Mouse (Mus musculus): ENCODE data around the gene Palld. TPM values are rescaled to one million over a fixed set of nuclear protein-coding genes. Genes with fewer than 3 reads are reported as not detected.

Gene Palld
- polyA plus RNA-seq, 1 experiment from 2014 or later = 64.6 TPM

DNA sequence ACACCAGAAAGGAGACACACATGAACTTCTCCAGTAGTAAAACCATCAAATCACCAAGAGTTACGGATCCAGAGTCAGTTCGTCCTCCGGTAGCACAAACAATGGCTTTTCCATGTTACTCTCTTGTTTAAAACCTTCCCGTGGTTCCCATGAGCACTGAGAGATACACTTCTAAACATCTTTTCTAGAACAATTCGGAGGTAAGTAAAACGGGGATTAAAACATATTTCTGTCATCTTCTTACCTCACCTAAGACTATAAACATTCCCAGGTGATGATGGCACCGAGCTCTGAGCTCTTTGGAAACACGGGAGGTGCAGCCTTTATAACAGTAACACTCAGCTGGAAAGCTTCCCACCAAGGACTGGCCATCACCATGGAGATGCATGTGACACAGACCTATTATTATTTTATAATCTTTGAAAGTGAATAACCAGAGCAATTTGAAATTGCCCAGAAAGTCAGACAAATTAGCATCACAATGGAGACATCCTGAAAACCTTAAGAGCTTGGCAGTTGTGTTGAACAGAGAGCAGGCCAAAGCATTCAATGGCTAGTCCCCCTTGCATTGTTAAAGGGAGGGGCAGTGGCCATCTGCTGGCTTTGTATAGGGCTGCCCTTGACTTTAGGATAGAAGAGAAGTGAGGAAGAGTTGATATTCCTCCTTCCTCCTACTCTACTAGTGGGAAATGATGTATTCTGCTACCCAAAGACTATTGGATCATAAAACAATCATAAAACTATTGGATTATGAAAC lies 385.6 kb downstream of the Palld start:
- Histone ChIP-seq H3K4me2 (replicated peaks) (no peak overlapping the region), H3K4me1 (peaks cover 17% of the 10 kb centered on the region), H3K27ac (peak overlapping the region; percentile 77), H3K9me3 (replicated peaks) (no peaks in the 10 kb centered on the region), H3K27me3 (no peaks in the 10 kb centered on the region), H3K9ac (no peak overlapping the region), H3K4me3 (no peak overlapping the region), H3K36me3 (peaks cover 11% of the 10 kb centered on the region)
- peak; percentile 44 for ATAC-seq (ENCODE audit: low FRiP score)
- WGBS = 67% methylated on average over 8 of the region's 8 CpGs

DNA sequence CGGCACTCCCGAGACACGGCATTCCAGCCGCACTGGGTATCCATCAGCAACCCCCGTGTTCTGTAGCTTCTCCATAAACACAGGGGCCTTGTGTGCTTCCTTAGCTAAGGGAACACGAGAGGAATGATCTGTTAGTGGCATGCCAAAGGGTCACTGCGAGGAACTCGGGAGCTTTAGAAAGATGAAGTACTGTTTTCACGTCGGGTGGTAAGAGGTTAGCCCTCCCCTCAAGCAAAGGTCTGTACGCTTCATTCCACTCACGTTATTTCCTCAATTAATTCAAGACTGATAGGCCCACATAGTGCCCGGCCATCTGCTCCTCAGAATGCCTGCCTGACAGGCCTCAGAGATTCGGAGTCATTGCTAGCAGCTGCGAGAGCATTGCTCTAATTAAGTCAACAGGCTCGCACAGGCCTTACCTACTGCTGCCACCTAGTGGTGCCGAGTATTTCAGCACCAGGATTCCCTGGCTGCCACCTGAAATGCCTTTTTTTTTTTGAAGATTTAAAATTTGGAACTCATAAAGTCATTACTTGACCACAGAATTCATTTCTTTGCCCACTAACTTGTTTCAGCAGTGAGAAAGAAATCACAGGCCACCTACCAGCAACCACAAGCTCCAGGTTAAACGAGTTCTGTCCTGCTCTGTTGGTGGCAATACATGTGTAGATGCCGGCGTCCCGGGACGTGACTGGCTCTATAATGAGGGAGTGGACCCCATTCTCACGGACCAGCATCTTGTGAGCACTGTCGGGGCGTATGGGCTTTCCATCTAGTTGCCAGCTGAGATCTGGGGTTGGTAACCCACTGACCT lies 386.4 kb downstream of the Palld start:
- WGBS = 28% methylated on average over 25 of the region's 25 CpGs
- H3K4me2 ChIP-seq (replicated peaks) = peak overlapping the region; percentile 39

DNA sequence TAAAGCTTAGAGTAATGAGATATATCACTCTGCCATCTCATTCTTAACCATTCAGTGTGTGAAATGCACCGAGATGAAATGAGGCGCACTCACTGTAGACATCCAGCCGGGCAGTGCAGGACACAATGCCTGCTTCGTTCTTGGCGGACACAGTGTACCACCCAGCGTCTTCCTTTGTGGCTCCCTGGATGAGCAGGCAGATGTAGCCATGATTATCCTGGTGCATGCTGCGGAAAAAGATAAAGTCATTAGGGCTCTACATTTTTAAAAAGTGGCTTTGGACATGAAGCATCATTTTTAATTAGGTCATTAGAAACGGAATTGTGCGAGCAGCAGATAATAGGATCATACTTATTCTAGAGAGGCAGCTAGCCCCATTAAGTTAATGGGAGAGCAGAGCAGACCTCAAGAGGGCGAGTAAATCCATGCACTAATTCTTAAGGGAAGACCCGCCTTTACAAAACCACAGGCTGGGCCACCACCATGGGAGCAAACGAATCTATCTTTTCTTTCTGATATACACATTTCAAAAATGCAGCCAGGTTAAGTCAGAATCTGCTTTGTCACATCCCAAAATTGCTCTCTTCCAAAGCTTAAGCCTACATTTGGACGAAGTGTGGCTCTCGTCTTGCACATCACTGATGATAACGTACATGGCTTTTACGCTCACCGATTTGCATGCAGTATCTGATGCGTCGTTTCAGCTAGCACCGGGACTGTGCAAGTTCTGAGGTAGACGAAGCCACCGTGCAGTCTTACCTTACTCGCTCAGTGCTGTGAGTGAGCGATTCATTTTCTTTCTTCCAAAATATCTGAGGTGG lies 387.2 kb downstream of the Palld start:
- Histone ChIP-seq H3K4me1 (peaks cover 17% of the 10 kb centered on the region), H3K36me3 (peaks cover 21% of the 10 kb centered on the region), H3K9me3 (replicated peaks) (no peaks in the 10 kb centered on the region), H3K27me3 (no peaks in the 10 kb centered on the region), H3K4me3 (peak overlapping the region; percentile 11; the same call in 1 of the 2 replicates), H3K27ac (peak overlapping the region; percentile 94), H3K4me2 (replicated peaks) (peak overlapping the region; percentile 39), H3K9ac (peak overlapping the region; percentile 43)
- peak; percentile 71 for ATAC-seq (ENCODE audit: low FRiP score)
- WGBS = 54% methylated on average over 24 of the region's 24 CpGs

More for the DNA sequence above, 386.4 kb downstream of the Palld start:
- H3K9ac ChIP-seq = no peak overlapping the region
- H3K27me3 ChIP-seq = no peaks in the 10 kb centered on the region
- peak overlapping the region; percentile 3; the same call in 1 of the 2 replicates for H3K4me3 ChIP-seq
- H3K4me1 ChIP-seq = peaks cover 17% of the 10 kb centered on the region
- peak overlapping the region; percentile 94 for H3K27ac ChIP-seq
- H3K9me3 ChIP-seq (replicated peaks) = no peaks in the 10 kb centered on the region
- peak; percentile 90 for ATAC-seq (ENCODE audit: low FRiP score)
- peaks cover 13% of the 10 kb centered on the region for H3K36me3 ChIP-seq

DNA sequence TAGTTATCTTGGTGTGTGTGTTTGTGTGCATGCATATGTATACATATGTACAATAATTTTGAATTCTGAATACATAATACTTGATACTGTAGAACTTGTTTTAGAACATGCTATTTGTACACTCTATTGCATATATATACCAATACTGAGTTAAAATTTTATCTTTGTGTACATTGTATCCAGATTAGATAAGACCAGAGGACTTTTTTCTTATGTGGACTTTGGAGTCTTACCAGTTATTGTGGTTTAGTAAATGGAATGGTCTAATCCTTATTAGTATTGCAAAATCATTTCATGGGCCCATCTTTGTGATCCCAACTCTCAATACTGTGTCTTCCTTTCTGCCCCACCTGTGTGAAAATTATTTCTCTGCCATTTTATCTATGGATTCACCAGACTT lies 400.2 kb downstream of the Palld start:
- H3K4me2 ChIP-seq (replicated peaks) = no peak overlapping the region
- no peaks in the 10 kb centered on the region for H3K36me3 ChIP-seq
- ATAC-seq (ENCODE audit: low FRiP score) = no peak
- H3K9me3 ChIP-seq (replicated peaks) = no peaks in the 10 kb centered on the region
- H3K27me3 ChIP-seq = no peaks in the 10 kb centered on the region
- H3K4me1 ChIP-seq = no peaks in the 10 kb centered on the region
- no peak overlapping the region for H3K27ac ChIP-seq
- no peak overlapping the region for H3K9ac ChIP-seq
- H3K4me3 ChIP-seq = no peak overlapping the region

DNA sequence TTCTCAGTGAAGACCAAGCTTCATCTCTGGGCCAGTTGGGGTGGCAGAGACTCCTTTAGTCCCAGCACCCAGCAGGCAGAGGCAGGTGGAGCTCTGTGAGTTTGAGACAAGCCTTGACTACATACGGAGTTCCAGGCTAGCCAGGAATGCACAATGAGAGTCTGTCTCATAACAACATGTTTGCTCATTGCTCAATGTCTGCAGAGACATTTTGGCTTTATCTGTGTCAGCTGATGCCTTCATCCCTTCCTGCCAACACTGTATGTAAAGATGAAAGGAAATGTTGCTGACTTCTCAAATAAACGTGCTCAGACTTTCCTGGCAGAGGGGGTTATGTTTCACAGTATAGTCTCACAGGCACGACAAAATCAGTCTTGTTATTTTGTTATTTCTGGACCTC lies 401.6 kb downstream of the Palld start:
- WGBS = 71% methylated on average over 3 of the region's 3 CpGs
- no peak overlapping the region for H3K27ac ChIP-seq
- ATAC-seq (ENCODE audit: low FRiP score) = no peak

DNA sequence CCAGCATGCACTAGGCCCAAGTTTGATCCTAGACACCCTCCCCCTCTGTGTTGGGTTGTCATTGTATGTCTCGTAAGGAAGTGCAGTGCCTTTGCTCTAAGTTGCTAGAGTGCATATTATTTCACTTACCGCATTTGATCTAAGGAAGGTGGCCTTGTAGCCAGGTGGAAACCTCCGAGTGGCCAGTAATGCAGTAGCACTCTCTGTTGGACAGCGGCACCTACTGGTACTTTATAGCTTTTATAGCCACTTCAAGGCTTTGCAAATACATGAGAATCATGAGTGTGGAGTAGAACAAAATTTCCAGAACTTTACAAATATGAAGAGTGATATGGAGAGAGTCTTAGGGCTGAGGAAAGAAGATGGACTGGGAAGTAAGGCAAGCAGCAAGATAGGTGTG lies 403.5 kb downstream of the Palld start:
- Histone ChIP-seq H3K9ac (no peak overlapping the region), H3K36me3 (peaks cover 13% of the 10 kb centered on the region; the same call in 1 of the 2 replicates), H3K27ac (no peak overlapping the region), H3K27me3 (no peaks in the 10 kb centered on the region), H3K4me1 (no peaks in the 10 kb centered on the region), H3K4me2 (replicated peaks) (no peak overlapping the region), H3K4me3 (no peak overlapping the region), H3K9me3 (replicated peaks) (no peaks in the 10 kb centered on the region)
- no peak for ATAC-seq (ENCODE audit: low FRiP score)
- WGBS = 65% methylated on average over 4 of the region's 4 CpGs

More for the DNA sequence above, 401.6 kb downstream of the Palld start:
- Histone ChIP-seq H3K27me3 (no peaks in the 10 kb centered on the region), H3K4me2 (replicated peaks) (no peak overlapping the region), H3K36me3 (0 out of 2 replicates have a peak, but pooled peaks cover 5% of the 10 kb centered on the region), H3K4me3 (no peak overlapping the region), H3K9ac (no peak overlapping the region), H3K4me1 (no peaks in the 10 kb centered on the region), H3K9me3 (replicated peaks) (no peaks in the 10 kb centered on the region)

DNA sequence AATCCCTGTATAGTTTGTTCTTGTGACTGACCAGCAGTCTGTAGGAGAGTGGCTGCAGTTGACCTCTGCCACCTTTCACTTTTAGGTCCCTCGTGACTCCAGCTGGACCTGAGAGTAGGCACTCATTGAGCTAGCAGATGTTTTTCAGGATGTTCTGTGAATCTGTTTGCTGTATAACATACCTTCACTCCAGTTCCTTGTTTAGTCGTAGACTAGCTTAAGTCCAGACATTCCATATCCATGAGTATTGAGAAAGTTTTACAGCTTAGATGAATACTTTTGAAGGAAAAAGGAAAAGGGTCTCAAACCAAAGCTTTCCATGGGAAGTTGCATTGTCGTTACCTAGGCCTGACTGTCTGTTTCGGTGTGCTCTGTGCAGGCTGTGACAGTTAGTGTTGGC lies 405.4 kb downstream of the Palld start:
- H3K36me3 ChIP-seq = peaks cover 13% of the 10 kb centered on the region; the same call in 1 of the 2 replicates
- no peaks in the 10 kb centered on the region for H3K9me3 ChIP-seq (replicated peaks)
- 87% methylated on average over 4 of the region's 4 CpGs for WGBS
- H3K9ac ChIP-seq = no peak overlapping the region
- no peaks in the 10 kb centered on the region for H3K27me3 ChIP-seq
- no peak overlapping the region for H3K4me3 ChIP-seq
- H3K27ac ChIP-seq = no peak overlapping the region
- no peak overlapping the region for H3K4me2 ChIP-seq (replicated peaks)
- H3K4me1 ChIP-seq = no peaks in the 10 kb centered on the region
- ATAC-seq (ENCODE audit: low FRiP score) = no peak

DNA sequence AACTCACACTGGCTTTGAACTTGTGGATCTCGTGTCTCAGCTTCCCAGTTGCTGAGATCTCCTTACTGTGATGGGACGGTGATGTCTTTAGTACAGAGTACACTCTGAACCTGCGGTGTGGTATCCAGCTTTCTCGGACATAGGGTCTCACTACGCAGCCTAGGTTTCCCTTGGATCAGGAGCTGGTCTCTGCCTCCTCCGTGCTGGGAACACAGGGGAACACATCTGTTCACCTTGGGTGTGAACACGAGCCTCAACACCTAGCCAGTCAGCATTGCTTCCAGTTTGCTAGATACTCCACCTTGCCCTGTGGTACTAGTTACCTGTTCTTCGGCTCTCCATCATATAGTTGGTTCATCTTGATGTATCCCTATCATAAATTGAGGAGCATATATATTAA lies 413.9 kb downstream of the Palld start:
- WGBS = 88% methylated on average over 8 of the region's 8 CpGs
- peak overlapping the region; percentile 69 for H3K4me3 ChIP-seq
- H3K36me3 ChIP-seq = 0 out of 2 replicates have a peak, but pooled peaks cover 5% of the 10 kb centered on the region
- ATAC-seq (ENCODE audit: low FRiP score) = no peak
- peaks cover 10% of the 10 kb centered on the region for H3K4me1 ChIP-seq
- 0 out of 2 replicates have a peak overlapping the region, but pooled peaks have one; percentile 75 for H3K9ac ChIP-seq
- no peak overlapping the region for H3K27ac ChIP-seq
- peak overlapping the region; percentile 81 for H3K4me2 ChIP-seq (replicated peaks)
- H3K27me3 ChIP-seq = no peaks in the 10 kb centered on the region
- H3K9me3 ChIP-seq (replicated peaks) = no peaks in the 10 kb centered on the region

DNA sequence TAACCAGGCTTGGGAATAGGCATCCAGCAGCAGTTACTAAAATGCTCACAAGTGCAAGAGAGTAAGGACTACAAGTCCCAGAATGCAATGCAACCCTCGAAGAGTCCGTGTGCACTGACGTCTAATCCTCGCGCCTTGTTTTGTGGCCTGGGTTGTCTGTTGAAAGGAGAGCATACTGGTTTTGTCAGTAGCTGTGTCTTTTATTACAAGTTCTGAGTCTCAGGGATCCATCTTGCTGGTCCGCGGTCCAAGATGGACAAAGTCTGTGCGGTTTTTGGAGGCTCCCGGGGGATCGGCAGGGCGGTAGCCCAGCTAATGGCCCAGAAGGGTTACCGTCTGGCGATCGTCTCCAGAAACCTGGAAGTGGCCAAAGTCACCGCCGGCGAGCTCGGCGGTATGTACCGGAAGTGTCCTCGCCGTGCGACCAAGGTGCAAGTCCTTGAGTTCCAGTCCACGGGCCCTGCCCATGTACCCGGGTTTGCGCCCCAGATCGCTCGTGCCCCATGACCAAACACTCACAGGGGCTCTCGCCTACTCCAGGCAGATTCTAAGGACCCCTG lies 414.8 kb downstream of the Palld start, which contains the start of gene Cbr4:
Gene Cbr4, plus strand, starts transcription at position 138 of the 560 bp plus-strand sequence.
- peak; percentile 94 for ATAC-seq (ENCODE audit: low FRiP score)
- Histone ChIP-seq H3K9ac (peak within 1 kb of the TSS; percentile 75), H3K4me3 (peak within 1 kb of the TSS; percentile 69), H3K4me1 (peaks cover 10% of the 10 kb centered on the region), H3K27ac (peak within 1 kb of the TSS; percentile 94), H3K4me2 (replicated peaks) (peak within 1 kb of the TSS; percentile 81), H3K36me3 (0 out of 2 replicates have a peak, but pooled peaks cover 5% of the 10 kb centered on the region), H3K9me3 (replicated peaks) (no peaks in the 10 kb centered on the region), H3K27me3 (no peaks in the 10 kb centered on the region)
- 3% methylated on average over 29 of the region's 29 CpGs for WGBS

DNA sequence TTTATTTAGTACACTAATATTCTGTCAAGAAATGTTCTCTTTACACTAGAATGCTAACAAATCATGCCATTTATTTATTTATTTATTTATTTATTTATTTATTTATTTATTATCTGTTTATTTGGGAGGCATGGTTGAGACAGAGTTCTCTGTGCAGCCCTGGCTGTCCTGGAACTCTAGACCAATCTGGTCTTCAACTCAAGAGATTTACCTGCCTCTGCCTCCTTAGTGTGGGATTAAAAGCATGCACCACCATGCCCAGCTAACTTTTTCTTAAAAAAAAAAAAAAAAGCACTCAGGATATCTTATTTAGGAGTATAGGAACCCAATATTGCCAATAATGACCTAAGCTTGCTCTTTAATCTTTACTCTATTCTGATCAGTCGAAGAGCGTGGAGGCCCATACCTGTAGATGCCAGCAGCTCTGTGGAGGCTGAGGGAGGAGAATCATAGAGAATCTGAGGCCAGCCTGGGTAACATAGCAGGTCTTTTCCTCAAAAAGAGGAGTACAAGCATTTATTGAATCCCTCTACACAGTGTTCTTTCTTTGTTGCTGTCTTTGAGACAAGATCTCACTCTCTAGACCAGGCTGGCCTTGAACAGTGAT lies 415.5 kb downstream of the Palld start:
- 94% methylated on average over 2 of the region's 2 CpGs for WGBS
- Histone ChIP-seq H3K4me2 (replicated peaks) (0 out of 2 replicates have a peak overlapping the region, but pooled peaks have one; percentile 81), H3K4me1 (peaks cover 10% of the 10 kb centered on the region), H3K9ac (no peak overlapping the region), H3K27ac (no peak overlapping the region), H3K27me3 (no peaks in the 10 kb centered on the region), H3K4me3 (no peak overlapping the region), H3K36me3 (0 out of 2 replicates have a peak, but pooled peaks cover 5% of the 10 kb centered on the region), H3K9me3 (replicated peaks) (no peaks in the 10 kb centered on the region)
- peak; percentile 20; the same call in 1 of the 2 replicates for ATAC-seq (ENCODE audit: low FRiP score)
